Mouse (Mus musculus) forebrain, embryonic 15.5 days (tissue): ENCODE measurements at regions not wholly inside any gene's neighbourhood (a gene's known extent, or its start where the extent isn't known, plus 50 kb on each side); places are given as distances from the start of the nearest gene placed in this dataset.

ENCODE experiments used
- ATAC-seq: fragments of 200-750 bp; cut with Nextera tagmentation; replicated peaks from 2 replicates; pipeline ENCODE4 v1.8.0; 2017; ENCODE audit warnings: mild to moderate bottlenecking, moderate TSS enrichment, moderate library complexity
- H3K27ac ChIP-seq: fragments of 300-500 bp; sonication (generic); replicated peaks from 2 replicates; pipeline ENCODE4 v1.5.1; 2015; ENCODE audit warnings: mild to moderate bottlenecking, inconsistent platforms
- H3K27me3 ChIP-seq: fragments of 300-500 bp; sonication (generic); 2 replicates; pipeline ENCODE4 v1.6.1; 2015; ENCODE audit warnings: inconsistent platforms
- H3K36me3 ChIP-seq: fragments of 300-500 bp; sonication (generic); 2 replicates; pipeline ENCODE4 v1.6.1; 2015; ENCODE audit warnings: mild to moderate bottlenecking, inconsistent platforms
- H3K4me1 ChIP-seq: fragments of 300-500 bp; sonication (generic); 2 replicates; pipeline ENCODE4 v1.6.1; 2015; ENCODE audit warnings: inconsistent platforms
- H3K4me2 ChIP-seq: fragments of 300-500 bp; sonication (generic); replicated peaks from 2 replicates; pipeline ENCODE4 v1.6.1; 2015; ENCODE audit warnings: mild to moderate bottlenecking, inconsistent platforms
- H3K4me3 ChIP-seq: fragments of 300-500 bp; sonication (generic); 2 replicates; pipeline ENCODE4 v1.5.1; 2015; ENCODE audit warnings: mild to moderate bottlenecking, inconsistent platforms
- H3K9ac ChIP-seq: fragments of 300-500 bp; sonication (generic); replicated peaks from 2 replicates; pipeline ENCODE4 v1.6.1; 2015; ENCODE audit warnings: mild to moderate bottlenecking, inconsistent platforms
- H3K9me3 ChIP-seq: fragments of 300-500 bp; sonication (generic); 2 replicates; pipeline ENCODE4 v1.6.1; 2016; ENCODE audit warnings: inconsistent platforms
- WGBS: fragments of 180-500 bp; shearing (Covaris S2); methylation state at CpG from one replicate; pipeline ENCODE4 v1.1.7; 2015; ENCODE audit warnings: mixed read lengths; 5-methylcytosine and 5-hydroxymethylcytosine counted together

DNA sequence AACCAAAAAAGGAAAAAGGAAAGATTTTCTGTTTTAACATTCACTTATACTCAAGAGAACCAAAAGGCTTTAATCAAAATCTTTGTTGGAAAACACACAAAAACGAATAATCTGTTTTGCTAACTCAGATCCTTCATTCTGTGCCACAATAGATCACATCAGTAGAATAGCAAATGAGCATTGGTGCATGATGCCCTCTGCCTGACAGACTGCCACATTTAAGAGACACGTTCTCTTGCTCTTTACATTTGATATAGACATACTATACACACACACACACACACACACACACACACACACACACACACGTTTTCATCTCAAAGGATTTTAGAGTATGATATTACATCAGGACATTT, 1260.5 kb downstream of the Pla2g4a start:
- Histone ChIP-seq H3K4me2 (no peak overlapping the region), H3K9ac (no peak overlapping the region), H3K4me3 (no peak overlapping the region), H3K4me1 (no peaks in the 10 kb centered on the region), H3K9me3 (no peaks in the 10 kb centered on the region), H3K27me3 (no peaks in the 10 kb centered on the region), H3K36me3 (no peaks in the 10 kb centered on the region), H3K27ac (no peak overlapping the region)
- no peak for ATAC-seq
- 22% methylated on average over 3 of the region's 3 CpGs for WGBS

DNA sequence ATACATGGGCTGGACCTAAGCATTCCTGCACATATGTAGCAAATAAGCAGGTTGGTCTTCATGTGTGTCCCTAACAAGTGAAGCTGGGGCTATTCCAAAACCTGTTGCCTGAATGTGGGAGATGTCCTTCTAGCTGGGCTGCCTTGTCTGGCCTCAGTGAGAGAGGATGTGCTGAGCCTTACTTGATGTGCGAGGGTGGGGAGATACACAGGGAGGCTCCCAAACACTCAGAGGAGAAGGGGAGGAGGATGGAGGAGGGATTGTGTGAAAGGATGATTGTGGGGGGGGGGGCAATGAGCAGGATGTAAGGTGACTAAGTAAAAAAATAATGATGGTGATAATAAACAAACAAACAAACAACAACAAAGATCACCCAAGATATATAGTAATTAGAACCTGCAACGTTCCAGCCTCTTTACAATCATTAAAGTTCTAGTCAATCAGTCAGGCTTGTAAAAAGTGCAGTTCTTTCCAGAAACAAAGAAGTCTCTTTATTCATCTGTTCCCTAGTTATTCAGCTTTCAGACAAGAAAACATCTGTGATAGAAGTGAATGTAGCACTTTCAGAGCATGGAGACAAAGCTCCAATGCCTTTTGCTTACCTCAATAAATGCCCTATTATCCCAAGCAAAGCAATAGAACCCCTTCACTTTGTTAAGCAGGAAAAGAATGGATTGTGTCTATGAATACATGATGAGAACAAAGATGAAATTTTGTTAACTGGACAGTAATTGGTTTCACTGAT, 1261.1 kb downstream of the Pla2g4a start:
- no peak overlapping the region for H3K4me3 ChIP-seq
- no peaks in the 10 kb centered on the region for H3K27me3 ChIP-seq
- H3K4me1 ChIP-seq, result no peaks in the 10 kb centered on the region
- H3K27ac ChIP-seq, result no peak overlapping the region
- H3K9ac ChIP-seq, result no peak overlapping the region
- 12% methylated on average over 2 of the region's 2 CpGs for WGBS
- H3K4me2 ChIP-seq, result no peak overlapping the region
- H3K36me3 ChIP-seq, result no peaks in the 10 kb centered on the region
- ATAC-seq, result 0 out of 2 replicates have a peak, but pooled peaks have one; percentile 29
- H3K9me3 ChIP-seq, result no peaks in the 10 kb centered on the region

DNA sequence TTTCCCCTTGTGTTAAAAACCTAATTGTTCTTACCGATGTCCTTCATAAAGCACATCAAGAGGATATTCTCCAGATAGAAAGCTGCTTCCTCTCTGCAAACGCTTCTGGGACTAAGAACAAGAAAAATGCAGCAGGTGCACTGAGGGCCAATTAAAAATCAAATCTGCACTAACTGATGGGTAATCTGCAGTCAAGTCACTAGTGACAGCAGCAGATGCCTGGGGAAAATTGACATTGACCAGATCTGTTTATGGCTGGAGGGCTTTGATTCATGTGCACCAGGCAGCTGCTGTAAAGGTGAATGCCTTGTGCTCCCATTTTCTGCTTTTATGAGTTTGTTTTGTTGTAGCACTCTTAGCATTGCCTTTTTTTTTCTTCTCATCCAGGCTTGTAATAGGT, 1271.0 kb downstream of the Pla2g4a start:
- WGBS, result 14% methylated on average over 2 of the region's 2 CpGs
- no peaks in the 10 kb centered on the region for H3K9me3 ChIP-seq
- H3K4me3 ChIP-seq, result no peak overlapping the region
- H3K36me3 ChIP-seq, result no peaks in the 10 kb centered on the region
- H3K4me1 ChIP-seq, result 0 out of 2 replicates have a peak, but pooled peaks cover 3% of the 10 kb centered on the region
- no peak overlapping the region for H3K4me2 ChIP-seq
- 0 out of 2 replicates have a peak, but pooled peaks have one; percentile 38 for ATAC-seq
- no peaks in the 10 kb centered on the region for H3K27me3 ChIP-seq
- peak overlapping the region; percentile 31; the same call in 1 of the 2 replicates for H3K27ac ChIP-seq
- H3K9ac ChIP-seq, result no peak overlapping the region

DNA sequence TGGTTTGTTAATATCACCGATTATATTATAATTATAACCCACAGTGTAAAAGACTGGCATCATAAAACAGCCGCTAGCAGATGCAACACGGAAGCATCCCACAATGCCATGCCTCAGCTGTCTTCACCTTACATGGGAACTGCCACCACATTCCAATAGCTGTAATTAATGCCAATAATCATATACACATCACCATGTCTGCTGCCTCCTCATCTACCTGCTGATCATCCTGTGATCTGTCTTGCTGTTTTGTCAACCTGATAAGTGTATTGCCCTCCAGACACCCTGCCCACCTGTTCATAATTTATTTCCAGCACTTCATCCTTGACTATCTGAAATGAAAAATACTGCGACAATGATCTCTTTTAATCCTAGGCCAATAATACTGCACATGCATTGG, 1271.5 kb downstream of the Pla2g4a start:
- no peak overlapping the region for H3K4me3 ChIP-seq
- peak overlapping the region; percentile 31; the same call in 1 of the 2 replicates for H3K27ac ChIP-seq
- no peaks in the 10 kb centered on the region for H3K27me3 ChIP-seq
- ATAC-seq, result 0 out of 2 replicates have a peak, but pooled peaks have one; percentile 51
- H3K4me1 ChIP-seq, result 0 out of 2 replicates have a peak, but pooled peaks cover 3% of the 10 kb centered on the region
- no peaks in the 10 kb centered on the region for H3K36me3 ChIP-seq
- H3K4me2 ChIP-seq, result no peak overlapping the region
- 58% methylated on average over 4 of the region's 4 CpGs for WGBS
- H3K9ac ChIP-seq, result no peak overlapping the region
- H3K9me3 ChIP-seq, result no peaks in the 10 kb centered on the region

DNA sequence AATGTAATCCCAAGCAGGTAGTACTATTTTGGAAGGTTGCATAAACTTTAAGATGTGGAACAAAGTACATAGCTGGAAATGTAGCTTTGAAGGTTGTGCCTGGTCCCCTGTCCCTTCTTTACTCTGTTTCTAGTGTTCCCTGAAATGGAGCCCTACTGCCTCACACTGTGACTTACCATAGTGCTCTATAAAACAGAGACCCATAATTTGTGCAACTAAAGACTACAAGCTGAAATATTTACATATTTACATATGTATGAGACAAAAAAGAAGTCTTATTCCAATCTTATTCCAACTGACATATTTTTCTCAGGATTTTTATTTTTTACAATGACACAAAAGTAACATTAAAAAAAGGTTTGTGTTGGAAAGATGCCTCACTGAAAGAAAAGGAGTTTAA, 1285.6 kb downstream of the Pla2g4a start:
- ATAC-seq, result no peak; the same call in 1 of the 2 replicates
- Histone ChIP-seq H3K4me1 (no peaks in the 10 kb centered on the region), H3K4me3 (no peak overlapping the region), H3K27ac (no peak overlapping the region), H3K27me3 (no peaks in the 10 kb centered on the region), H3K9ac (no peak overlapping the region), H3K9me3 (no peaks in the 10 kb centered on the region), H3K4me2 (no peak overlapping the region), H3K36me3 (no peaks in the 10 kb centered on the region)

DNA sequence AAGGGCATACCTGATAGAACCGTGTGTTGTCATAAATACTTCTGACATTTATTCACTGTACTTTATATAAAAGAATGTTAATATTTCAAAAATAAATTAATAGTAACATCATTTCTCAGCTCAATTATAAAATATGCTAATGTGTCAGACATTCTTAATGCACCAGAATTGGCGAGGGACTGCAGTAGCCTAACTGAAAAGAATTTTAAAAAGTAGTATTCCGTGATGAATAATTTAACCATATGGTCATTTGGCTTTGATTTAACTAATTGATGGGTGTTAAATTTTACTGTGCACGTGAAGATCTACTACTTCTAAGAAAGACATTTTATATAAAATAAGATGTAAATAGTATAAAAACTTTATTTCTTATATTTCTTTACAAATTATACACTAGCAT, 1296.7 kb downstream of the Pla2g4a start:
- WGBS, result 50% methylated on average over 4 of the region's 4 CpGs
- Histone ChIP-seq H3K4me1 (no peaks in the 10 kb centered on the region), H3K9ac (no peak overlapping the region), H3K27me3 (no peaks in the 10 kb centered on the region), H3K9me3 (no peaks in the 10 kb centered on the region), H3K36me3 (no peaks in the 10 kb centered on the region), H3K27ac (no peak overlapping the region), H3K4me2 (no peak overlapping the region), H3K4me3 (no peak overlapping the region)
- peak; percentile 48; the same call in 1 of the 2 replicates for ATAC-seq

DNA sequence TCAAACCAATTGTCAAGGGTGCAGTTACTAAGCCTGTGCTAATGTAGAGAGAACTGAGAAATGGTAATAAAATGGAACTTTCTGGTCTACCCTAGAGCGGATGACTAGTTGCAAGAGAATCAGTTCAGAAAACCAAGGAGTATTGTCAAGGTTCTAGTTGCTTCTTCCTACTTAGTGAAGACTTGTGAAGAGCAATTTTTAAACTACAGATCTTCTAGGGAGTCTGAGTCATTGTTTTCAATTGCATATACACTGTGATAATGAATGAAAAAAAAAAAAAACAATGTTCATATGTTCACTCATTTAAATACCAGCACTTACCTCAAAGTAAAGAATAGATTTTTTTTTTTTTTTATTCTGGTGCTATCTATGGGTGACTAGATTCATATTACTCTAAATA, 1304.1 kb downstream of the Pla2g4a start:
- H3K9me3 ChIP-seq, result no peaks in the 10 kb centered on the region
- WGBS, result 93% methylated on average over 1 of the region's 1 CpGs
- H3K27me3 ChIP-seq, result no peaks in the 10 kb centered on the region
- H3K4me1 ChIP-seq, result no peaks in the 10 kb centered on the region
- ATAC-seq, result no peak
- H3K27ac ChIP-seq, result no peak overlapping the region
- no peaks in the 10 kb centered on the region for H3K36me3 ChIP-seq
- no peak overlapping the region for H3K9ac ChIP-seq
- no peak overlapping the region for H3K4me3 ChIP-seq
- no peak overlapping the region for H3K4me2 ChIP-seq
